ENCODE assay signal across 10 mouse cellular contexts in the genomic region with DNA sequence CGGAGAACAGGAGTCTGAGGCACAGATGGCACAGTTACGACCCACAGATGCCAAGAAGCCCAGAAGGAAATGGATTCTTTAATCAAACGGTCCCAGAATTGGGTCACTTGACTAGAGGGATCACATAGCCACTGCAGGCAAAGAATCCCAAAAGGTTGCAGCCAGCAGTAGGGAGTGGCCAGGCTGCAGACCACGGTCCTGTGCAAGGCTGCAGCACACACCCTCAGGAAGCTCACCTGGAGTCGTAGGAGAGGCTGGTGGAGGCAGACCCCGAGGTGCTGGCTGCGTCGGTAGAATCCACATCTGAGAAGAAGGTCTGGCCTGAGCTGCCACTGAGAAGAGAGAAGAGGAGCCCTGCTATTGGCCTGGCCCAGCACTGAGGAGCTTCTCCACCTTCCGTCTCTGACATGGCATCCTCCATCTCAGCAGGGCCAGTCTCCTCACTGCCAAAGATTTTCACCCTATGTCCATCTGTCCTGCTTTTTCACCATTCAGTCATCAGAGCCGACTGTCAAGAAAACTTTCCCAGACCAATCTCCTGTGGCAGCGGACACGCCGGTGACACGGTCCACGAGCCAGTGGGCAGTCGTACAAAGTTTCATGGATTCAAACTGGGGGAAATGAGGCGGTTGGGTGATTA. TPM values are rescaled to one million over a fixed set of nuclear protein-coding genes. Genes with fewer than 3 reads are reported as not detected.
"Had no signal": no experiment of that assay in that cellular context is flagged by ENCODE, and none has a peak within 500 bp of the region (broad histone marks: within the 10 kb centered on the region; RNA-seq: fewer than 3 reads in every experiment).

No protein-coding gene starts in this region.

- H3K36me3 ChIP-seq: neural tube, embryonic 13.5 days had no signal

- DNase-seq: layer of hippocampus, adult 9-11 months; layer of hippocampus, postnatal 36 days; right cerebral cortex, postnatal 4 days; thymus, adult 18-20 months had no signal

- H3K9me3 ChIP-seq: liver, embryonic 15.5 days; midbrain, embryonic 10.5 days; neural tube, embryonic 13.5 days had no signal

- H3K9ac ChIP-seq: liver, embryonic 15.5 days; neural tube, embryonic 13.5 days had no signal

- H3K4me3 ChIP-seq: liver, embryonic 15.5 days; midbrain, embryonic 10.5 days; neural tube, embryonic 13.5 days had no signal

- ATAC-seq: midbrain, embryonic 16.5 days had no signal

- H3K4me1 ChIP-seq: neural tube, embryonic 13.5 days had no signal

- H3K27ac ChIP-seq: liver, embryonic 15.5 days; midbrain, embryonic 10.5 days; neural tube, embryonic 13.5 days had no signal

- H3K27me3 ChIP-seq: liver, embryonic 15.5 days; neural tube, embryonic 13.5 days had no signal

- H3K4me2 ChIP-seq: liver, embryonic 11.5 days; liver, embryonic 15.5 days; neural tube, embryonic 13.5 days had no signal

RNA-seq across cellular contexts. Expression of gene Cutal, which starts 22.7 kb away (rescaled TPM):
- total RNA-seq: megakaryocyte, adult 5-6 weeks had no signal
